Mouse (Mus musculus): ENCODE results near the gene Carns1.
A peak's percentile ranks its signal among the peaks of the same experiment; 100 is the strongest.

Carns1 gene

DNA sequence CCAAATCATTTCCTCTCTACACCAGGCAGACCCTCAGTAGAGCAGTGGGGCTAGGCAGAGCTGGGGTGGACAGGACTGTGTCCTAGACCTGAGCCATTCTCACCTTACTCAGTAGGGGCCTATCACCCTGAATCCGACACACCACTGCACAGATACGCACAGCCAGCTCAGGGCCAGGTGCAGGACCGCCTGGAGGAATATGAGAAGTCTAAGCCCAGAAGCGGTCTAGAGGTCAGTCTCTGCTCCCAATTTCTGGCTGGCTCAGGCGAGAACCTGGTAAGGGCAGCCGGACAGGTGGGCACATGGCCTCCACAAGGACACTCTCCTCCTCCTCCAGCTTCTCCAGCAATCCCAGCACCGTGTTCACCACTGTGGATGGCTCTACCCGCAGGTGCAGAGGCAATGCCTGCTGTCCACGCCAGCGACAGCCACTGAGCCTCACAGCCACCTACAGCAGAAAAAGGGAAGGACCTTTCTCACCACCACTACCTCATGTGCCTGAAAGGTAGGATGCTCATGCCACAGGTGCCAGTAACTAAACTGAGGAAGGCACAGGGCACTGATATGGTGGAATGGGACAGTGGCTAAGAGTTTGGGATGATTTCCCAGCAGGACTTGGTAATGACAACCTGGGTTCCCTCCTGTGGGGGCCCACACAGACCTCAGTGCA lies 4.4 kb downstream of the Carns1 start:
- DNase-seq = no peak

DNA sequence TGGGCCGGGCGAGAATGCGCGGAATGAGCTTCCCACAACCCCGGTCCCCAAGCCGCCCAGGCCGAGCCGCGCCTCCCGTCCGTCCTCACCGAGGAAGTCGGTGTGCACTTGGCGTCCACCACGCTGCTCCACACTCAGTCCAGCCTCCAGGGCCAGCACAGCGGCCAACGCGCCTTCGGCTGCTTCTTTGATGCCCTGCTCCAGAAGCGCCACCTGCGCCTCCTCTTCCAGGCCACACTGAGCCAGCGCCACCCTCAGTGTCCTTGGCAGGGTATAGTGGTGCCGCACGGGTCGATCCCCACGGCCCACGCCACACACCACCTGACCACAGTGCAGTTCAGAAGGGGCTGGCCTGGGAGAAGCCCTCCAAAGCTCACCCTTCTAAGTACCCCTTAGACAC lies 5.5 kb downstream of the Carns1 start:
- no peak for DNase-seq

DNA sequence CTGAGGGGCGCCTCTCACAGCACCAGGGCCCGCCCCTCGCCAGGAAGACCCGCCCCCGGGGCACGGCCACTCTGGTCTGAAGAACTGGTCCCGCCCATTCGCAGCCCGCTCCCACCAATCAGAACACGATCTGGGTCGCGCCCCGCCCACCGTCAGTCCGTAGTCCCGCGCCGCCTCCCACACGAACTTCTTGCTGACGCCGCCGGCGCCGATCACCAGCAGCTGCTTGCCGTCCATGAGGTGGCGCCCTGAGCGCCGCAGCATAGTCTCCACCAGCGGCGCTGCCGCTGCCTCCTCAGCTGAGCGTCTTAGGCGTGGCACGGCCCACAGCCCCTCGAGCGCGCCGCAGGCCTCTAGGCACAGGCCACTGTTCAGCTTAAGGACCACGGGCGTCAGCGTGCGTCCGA lies 5.9 kb downstream of the Carns1 start:
- DNase-seq = peak; percentile 100

DNA sequence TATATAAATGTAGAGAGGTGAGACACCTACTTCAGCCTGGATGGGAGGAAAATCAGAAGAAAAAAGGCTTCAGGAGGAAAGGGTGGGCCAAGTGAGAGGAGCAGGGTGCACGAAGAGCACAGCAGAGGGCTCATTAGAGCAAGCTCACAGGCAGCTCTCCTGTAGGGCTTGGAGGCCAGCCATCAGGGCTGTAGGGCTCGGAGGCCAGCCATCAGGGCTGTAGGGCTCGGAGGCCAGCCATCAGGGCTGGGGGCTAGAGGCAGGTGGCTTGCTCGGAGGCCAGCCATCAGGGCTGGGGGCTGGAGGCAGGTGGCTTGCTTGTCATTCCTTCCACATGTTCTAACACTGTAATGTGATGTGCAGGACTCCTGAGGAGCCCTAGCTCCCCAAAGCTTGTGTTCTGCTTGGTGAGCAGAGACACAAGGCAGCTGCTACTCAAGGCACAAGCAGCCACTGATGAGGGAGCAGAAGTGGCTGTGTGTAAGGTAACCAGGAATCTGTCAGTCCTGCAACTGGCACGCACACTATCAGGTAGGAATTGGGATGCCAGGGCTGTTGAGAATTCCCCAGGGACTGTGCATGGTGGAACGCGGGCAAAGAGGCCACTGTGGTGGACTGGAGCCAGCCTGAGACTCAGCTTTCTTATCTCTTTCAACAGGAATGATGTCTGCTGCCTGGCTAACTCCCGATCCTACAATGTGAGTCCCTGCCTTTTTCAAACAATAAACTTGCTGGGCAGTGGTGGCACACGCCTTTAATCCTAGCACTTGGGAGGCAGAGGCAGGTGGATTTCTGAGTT lies 8.4 kb downstream of the Carns1 start:
- DNase-seq = no peak

DNA sequence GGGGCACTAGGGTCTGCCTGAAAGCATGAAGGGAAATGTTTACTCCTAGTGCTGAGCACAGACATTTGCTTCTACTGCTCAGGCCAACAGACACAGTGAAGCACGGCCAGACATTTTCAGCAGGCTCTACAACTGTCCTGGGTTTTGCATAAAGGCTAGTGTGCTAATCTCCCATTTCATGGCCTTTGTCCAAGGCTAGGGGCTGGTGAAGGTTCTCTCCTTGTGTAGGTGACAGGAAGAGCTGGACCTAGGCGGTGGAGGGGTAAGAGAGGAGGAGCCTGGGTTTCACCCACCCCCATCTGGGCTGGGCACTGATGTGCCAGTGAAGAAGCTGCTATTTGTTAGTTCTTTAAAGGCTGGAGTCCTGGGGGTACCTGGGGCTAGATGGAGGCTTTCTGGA lies 10.6 kb downstream of the Carns1 start:
- DNase-seq = no peak

DNA sequence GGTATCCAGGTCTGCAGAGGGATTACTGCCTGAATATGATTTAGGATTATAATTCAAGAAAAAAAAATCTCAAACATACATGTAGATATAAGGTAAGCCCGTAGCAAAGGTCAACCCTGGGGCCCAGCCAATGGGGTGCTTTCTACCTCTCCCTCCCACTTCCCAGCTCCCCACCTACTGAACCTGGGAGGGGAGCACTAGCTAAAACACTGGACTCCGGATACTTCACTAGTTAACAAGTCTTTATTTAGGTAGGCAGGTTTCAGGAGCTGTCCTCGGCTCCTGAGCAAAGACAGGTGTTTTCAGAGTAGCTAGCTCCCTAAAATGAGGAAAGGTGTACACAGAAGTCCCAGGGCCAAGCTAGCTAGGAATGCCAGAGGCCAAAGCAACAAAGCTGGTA lies 11.2 kb downstream of the Carns1 start:
- DNase-seq = no peak

DNA sequence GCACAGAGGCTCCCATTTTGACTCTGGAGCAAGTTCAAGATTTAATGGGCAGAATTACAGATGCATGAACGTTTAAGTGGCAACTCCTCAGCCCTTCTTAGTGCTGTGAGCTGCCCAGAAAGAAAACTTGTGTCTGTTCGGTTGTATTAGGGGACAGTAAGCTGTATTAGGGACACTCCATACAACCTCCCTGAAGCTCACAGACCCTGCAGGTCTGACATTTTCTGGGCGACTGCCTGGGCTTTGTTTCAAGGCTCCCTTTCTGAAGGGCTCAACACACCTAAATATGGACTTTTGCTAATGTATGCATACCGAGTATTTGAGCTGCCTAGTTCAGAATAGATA lies 11.8 kb downstream of the Carns1 start:
- no peak for DNase-seq

DNA sequence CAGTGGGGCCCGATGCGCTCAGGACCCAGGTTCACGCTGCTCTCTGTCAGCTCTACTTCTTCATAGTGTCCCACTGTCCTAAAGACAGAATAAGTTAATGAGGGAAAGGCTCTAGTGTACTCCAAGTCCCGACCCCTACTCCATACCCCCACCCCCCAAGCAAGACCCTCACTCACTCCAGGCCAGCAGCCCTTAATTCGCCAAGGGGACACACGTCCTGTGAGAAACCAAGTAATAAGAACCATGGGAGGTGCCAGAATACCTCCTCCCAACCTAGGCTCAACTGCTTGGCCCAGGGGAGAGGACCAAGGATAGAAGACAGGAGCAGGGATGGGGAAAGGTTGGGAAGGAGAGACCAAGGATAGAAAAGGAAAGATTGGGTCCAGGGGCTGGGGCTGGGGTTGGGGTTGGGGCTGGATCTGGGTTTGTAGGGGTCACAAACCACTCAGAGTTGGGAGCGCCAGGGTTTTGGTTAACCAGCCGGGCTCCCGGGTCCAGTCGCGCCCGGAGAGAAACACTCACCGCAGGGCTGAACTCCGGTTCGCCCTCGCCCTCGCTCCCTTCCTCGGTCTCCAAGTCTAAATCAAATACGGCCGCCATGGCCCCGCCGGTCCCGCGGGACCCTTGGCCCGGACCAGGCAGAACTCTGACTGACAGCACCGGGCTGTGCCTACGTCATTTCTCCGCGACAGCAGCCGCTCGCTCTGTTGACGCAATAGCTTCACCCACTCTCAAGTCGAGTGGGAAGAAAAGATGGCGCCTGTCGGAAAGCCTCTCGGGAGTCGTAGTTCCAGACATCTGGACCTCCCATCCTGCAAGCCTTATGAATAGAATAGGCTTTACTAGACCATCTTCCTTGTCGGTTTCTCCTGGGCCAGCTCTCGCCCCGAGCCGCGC lies 12.4 kb downstream of the Carns1 start, which contains the start of gene Rps6kb2:
Rps6kb2 (minus strand) TSS at position 709 of the 897 bp plus-strand sequence.
- peak; percentile 98 for DNase-seq

DNA sequence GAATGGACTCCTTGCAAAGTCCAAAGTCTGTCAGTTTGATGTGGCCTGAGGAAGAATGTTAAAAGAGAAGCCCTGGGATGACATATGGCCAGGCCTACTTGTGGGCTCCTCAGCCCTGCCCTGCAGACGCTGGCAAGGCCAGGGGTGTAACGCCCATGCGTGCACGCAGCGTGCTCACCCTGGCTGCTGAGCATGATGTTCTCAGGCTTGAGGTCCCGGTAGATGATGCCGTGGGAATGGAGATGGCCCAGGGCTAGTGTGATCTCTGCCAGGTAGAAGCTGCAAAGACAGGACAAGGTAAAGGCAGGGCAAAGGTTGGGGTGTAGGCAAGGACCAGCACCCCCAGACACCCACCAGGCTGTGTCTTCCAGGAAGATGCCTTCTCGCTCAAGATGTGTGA lies 16.2 kb downstream of the Carns1 start:
- no peak for DNase-seq

DNA sequence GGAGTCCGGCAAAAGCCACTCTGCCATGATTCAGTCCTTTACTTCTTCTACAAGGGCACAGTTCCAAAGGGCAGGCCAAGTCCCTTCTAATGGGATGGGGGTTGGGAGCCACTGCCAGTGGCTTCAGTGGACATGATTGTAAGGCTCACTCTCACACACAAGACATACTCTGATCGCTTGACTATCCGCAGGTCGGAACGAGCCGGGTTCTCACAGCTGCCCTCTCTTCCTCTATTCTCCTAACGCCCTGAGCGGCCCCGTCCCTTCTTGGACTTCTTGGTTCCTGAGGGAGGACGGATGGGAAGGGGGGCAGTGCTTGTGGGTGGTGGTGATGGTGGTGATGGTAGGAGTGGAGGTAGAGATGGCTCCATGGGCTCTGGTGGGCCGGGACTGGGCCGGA lies 18.5 kb downstream of the Carns1 start:
- no peak for DNase-seq

DNA sequence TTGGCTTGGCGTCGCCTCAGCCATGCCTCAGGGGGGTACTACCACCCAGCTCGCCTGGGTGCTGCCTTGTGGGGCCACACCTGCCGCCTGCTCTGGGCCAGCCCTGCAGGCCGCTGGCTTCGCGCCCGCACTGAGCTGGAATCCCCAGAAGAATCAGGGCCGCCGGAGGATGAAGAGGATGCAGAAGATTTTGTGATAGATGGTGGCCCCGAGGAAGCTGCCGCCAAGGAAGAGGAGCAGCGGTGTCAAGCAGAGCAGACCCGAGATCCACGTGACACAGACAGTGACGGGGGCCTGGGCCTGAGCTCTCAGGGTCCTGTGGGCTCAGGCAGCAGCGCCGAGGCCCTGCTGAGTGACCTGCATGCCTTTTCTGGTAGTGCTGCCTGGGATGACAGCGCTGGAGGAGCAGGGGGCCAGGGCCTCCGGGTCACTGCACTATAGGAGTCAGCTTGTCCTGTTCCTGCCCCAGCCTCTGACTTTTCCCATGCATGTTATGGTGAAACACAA lies 19.2 kb downstream of the Carns1 start:
- DNase-seq = no peak

DNA sequence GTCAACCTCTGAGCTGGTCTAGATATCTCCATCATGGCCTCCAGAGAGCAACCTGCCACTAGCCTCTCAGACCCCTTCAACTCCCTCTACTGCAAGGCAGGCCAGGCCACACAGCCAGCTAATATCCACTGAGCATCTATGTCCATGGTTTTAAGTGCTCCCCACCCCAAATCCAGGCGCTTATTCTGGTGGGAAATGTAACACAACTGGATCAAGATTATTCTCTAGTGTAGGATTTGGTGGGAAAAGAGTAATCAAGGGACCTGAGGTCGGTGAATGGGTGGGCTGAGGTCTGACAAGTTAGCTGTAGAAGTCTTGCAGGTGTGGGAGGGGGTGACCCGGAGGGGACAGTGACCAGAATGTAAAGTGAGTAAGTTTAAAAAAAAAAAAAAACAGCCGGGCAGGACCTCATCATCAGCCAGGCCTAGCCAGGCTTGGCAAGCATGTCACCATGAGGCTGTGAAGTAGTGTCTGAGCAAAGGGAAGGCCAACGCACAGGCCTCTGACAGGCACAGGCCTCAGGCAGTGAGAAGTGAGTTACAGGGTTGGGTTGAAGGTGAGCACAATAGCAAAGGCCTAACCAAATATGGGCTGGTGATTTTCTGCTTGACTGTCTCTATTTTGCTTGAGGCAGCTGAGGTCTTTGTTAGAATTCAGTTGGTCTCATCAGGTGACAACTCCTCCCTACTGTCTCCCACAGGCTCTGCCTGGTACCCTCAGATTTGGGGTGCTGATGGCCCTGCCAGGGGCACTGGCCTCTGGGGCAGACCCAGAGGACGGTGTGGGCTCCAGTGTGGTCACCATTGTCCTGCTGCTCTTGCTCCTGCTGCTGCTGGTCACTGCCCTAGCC lies 19.8 kb downstream of the Carns1 start:
- DNase-seq = no peak

DNA sequence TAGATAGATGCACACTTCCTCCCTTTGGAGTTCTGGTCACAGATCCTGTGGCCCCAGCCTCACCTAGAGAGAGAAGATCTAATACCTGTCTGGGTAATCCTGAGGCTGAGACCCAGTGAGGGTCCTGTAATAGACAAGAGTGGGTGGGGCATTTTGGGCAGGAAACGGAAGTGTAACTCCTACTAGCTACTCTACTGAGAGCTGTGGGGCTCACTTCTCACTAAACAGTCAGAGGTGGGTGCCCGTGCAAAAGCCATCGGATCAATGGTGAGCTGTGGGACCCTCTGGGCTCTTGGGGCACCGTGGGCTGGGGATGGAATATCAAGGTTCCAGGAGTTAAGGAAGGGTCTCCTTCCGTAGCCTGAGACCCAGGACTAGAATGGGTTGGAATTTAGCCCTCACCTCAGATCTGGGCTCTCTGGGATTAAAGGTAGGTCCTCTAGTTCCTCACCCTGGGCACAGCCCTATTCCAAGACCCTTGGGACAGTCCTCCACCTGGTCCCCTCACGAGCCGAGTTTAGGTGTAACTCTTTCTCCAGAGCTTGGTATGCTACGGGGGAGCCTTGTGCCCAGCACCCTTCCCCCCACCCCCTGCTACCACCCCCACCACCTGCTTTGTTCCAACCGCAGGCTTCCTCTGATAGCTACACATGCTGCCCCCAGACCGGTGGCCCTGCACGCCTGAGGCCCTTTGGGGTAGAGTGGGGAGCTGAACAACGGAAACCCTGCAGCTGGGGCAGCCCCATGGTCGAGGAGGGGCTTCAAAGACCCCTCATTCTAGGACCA lies 20.6 kb downstream of the Carns1 start:
- no peak for DNase-seq

DNA sequence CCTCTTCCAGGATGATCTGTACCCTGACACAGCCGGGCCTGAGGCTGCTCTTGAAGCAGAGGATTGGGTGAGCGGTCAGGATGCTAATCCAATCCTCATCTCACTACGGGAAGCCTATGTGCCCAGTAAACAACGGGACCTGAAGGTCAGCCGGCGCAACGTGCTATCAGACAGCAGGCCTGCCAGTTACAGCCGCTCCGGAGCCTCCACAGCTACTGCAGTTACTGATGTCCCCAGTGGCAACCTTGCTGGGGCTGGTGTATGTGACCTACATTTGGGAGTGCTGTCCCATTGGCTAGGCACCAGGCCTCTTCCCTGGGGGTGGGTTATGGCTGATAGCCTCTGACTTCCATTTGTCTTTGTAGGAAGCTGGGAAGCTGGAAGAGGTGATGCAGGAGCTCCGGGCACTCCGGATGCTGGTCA lies 22.0 kb downstream of the Carns1 start, which contains the start of gene Ptprcap:
Ptprcap (plus strand) TSS at position 373 of the 423 bp plus-strand sequence.
- DNase-seq = no peak

DNA sequence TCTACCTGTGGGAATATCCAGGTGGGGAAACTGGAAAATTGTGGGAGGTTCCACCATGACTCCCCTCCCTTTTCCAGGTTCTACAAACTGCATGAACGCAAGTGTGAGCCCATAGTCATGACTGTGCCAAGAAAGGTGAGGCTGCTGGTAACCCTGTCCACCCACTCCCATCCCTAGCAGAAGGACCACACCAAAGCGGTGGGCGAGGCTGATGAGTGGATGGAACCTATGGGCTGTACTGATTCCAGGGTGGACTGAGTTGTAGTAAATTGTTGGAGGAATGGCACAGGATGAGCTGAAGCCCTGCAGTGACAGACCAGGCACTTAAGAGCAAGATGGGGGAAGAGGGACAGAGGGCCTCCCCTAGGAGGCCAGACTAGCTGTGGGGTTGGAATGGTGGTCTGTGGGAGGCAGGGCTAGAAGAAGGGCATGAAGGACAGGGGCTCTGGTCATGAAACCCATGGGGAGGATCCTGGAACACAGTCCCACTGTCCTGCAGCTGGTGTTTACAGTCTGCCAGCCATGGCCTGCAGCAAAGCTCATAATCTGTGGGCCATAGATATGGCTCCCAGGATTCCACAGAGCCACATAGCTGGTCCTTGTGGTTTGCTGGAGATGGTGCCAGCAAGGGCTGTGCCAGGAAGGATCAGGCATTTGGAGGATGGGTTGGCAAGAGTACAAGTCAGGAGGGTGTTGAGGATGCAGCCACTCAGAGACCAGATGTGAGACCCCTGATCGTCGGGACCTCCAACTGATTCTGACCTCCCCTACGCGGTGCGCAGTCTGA lies 22.6 kb downstream of the Carns1 start:
- no peak for DNase-seq

DNA sequence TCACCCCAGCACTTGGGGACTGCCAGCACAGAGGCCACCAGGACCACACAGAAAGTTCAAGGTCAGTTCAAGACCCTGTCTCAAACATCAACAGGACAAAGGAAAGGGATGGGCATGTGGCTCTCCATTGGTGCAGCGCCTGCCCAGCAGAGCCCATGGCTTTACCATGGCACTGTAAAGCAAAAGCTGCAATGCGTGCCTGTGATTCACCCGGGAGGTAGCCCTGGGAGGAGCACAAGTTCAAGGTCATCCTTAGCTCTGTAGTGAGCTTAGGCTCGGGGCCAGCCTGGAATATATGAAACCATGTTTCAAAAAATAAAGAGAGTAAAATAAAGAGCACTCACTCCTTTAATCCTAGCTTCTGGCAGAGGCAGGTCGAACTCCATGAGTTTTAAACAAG lies 23.4 kb downstream of the Carns1 start:
- DNase-seq = no peak

DNA sequence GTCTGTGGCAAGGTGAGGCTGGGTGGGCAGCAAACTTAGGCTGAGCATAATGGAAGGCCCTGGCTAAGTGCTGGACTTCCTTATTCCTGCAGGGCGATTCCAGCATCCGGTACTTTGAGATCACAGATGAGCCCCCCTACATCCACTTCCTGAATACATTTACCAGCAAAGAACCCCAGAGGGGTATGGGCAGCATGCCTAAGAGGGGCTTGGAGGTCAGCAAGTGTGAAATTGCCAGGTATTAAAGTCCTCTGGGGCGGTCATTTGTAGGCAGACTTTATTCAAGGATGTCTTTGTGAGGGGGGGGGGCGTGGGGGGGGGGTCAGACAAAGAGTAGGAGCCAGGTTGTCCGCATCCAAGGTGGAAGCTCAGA lies 23.8 kb downstream of the Carns1 start:
- DNase-seq = no peak

DNA sequence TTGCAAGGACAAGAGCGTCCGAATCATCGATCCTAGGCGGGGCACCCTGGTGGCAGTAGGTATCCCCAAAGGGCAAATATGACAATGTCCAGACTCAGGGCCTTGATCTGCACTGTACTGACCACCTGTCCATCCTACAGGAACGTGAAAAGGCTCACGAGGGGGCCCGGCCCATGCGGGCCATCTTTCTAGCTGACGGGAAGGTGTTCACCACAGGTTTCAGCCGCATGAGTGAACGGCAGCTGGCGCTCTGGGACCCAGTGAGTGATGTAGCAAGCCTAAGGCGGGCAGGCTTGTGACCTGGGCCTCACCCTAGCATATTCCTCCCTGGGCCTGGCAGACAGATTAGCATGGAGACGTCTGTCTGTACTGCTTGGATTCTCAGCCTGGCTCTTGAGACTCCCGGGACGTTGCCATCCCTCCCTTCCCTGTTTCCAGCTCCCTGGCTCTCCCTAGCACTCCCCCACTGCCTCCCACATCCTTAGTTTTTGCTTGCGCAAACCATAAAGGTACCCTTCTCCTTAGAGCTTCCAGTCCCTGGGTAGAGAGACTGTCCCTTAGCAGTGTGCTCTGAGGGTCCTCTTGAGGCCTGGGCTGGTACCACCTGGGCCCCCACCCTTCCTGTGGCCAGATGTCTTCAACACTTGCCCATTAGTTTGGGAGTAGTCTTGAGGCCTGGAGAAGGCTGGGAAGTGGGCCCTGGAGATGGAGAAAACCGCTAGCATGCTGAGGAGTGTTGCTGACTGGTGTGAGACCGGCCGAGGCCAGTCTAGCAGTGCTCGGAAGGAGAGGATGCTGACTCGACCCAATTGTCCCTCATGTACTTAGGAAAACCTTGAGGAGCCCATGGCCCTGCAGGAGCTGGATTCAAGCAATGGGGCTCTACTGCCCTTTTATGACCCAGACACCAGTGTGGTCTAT lies 24.5 kb downstream of the Carns1 start:
- no peak for DNase-seq

DNA sequence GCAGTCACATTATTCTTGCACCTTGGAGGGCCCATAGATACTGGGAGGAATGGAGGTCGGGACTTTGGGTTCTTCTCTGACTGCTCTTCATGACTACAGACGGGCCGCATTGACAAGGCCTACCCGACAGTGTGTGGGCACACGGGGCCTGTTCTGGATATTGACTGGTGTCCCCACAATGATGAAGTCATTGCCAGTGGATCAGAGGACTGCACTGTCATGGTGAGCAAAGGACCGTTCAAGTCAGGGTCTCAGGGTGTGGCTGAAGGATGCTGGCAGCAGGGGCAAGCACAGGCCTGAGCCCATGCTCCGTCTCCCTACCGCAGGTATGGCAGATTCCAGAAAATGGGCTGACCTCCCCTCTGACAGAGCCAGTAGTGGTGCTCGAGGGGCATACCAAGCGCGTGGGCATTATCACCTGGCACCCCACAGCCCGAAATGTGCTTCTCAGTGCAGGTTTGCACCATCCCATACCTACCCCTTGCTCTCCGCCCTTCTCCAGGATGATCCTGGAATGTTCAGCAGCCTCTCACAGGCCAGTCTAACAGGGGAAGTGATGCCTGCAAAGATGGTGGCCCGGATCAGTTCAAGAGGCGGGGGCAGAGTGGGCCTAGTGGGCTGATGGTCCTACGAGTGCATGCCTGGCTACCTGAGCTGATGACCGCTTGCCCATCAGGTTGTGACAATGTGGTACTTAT lies 25.4 kb downstream of the Carns1 start:
- DNase-seq = no peak
